Mouse (Mus musculus): ENCODE results near the gene Rilpl1.

GRCm38 (mm10) chr5:124523032-124523431 is 8.2 kb downstream of the Rilpl1 start:
- TF ChIP-seq POLR2A (IDR thresholded peaks at IDR 0.05; ENCODE audit: insufficient read depth, low read depth, low read length) (no peak), CTCF (IDR thresholded peaks at IDR 0.05; ENCODE audit: insufficient read depth, low read depth, low read length) (no peak)

Data from olfactory bulb, adult 2 months (tissue).